Mouse (Mus musculus) T-cell, adult 2 months (primary cell): Measurements from ENCODE around the gene Nfkb2.

ENCODE experiments used
- DNase-seq: peaks from one replicate; pipeline ENCODE4 v3.0.0; 2022; ENCODE audit warnings: low spot score

Gene Nfkb2

DNA sequence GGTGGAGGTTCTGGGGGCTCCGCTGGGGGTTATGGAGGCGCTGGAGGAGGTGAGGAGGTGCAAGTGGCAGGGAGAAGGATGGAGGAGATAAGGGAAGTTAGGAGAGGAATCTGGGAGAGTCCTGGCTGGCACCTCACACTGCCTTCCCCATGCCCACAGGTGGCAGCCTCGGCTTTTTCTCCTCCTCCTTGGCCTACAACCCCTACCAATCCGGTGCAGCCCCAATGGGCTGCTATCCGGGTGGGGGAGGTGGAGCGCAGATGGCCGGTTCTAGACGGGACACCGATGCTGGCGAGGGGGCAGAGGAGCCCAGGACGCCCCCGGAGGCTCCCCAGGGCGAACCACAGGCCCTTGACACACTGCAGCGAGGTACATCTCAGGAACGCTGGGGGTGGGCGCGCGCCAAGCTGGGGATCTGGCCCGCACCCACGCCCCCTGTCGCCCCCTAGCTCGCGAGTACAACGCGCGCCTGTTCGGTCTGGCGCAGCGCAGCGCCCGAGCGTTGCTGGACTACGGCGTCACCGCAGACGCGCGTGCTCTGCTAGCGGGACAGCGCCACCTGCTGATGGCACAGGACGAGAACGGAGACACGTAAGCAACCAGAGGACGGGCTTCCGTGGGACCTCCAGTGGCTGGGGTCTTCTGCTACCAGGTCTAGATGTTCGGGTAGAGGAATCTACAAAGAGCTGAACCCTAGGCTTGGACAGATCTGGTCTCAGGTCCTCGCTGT is 4.8 kb downstream of the Nfkb2 start:
- peak; percentile 73 for DNase-seq

DNA sequence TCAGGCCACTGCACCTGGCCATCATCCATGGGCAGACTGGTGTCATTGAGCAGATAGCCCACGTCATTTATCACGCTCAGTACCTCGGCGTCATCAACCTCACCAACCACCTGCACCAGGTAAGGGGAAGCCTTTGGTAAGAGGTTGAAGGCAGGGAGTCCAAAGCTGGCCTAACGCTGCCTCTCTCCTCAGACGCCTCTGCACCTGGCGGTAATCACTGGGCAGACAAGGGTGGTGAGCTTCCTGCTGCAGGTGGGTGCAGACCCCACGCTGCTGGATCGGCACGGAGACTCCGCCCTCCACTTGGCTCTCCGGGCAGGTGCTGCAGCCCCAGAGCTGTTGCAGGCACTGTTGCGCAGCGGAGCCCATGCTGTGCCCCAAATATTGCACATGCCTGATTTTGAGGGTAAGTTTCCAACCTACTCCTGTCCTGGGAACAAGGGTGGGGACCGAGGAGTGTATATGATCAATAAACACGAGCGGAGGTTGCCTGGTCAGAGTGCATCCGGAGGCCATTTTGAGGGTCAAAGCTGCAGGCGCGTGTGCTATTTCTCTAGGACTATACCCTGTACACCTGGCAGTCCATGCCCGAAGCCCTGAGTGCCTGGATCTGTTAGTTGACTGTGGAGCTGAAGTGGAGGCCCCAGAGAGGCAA is 5.7 kb downstream of the Nfkb2 start:
- no peak for DNase-seq

DNA sequence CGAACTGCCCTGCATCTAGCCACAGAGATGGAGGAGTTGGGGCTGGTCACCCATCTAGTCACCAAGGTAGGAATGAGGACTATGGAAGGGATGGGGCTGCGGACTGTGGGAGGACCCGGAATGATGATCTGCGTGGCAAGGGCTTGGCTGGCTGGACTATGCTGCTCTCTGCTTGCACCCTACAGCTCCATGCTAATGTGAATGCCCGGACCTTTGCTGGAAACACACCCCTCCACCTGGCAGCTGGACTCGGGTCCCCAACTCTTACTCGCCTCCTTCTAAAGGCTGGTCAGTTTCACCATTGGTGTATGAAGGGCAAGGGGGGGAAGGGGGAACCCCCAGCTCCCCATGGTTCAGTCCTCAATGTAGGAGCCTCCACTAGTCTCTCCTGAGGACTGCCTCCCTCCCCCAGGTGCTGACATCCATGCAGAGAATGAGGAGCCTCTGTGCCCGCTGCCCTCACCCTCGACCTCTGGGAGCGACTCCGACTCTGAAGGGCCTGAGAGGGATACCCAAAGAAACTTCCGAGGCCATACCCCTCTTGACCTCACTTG is 6.3 kb downstream of the Nfkb2 start:
- no peak for DNase-seq

DNA sequence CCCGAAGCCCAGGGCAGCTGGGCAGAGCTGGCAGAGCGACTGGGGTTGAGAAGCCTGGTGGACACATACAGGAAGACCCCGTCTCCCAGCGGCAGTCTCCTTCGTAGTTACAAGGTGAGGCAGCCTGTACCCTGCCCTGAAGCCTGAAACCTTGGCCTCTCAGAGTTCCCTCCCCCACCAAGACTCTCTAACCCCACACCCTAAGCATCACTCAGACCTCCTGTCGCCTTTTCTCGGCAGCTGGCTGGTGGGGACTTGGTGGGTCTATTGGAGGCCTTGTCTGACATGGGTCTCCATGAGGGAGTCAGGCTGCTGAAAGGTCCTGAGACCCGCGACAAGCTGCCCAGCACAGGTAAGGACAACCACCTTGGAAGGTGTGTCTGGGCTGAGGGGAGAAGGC is 7.2 kb downstream of the Nfkb2 start:
- DNase-seq: no peak

DNA sequence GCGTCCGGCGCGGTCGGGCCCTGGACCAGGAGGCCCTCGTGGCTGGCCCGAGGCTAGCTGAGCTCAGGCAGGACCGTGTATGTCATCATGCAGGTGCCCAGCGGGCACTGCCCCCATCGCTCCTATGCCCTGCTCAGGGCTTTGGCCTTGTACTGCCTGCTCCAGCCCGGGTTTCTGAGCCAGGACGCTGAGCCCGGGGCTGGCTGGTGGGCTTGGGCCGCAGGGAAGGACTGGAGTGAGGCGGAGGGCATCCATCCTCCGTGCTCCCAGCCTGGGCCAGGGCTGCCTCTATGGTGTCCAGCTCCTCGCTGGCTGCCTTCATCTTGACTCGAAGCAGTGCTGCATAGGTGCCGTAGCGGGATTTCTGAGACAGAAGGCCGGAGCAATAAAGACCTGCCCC is 8.4 kb downstream of the Nfkb2 start:
- no peak for DNase-seq

DNA sequence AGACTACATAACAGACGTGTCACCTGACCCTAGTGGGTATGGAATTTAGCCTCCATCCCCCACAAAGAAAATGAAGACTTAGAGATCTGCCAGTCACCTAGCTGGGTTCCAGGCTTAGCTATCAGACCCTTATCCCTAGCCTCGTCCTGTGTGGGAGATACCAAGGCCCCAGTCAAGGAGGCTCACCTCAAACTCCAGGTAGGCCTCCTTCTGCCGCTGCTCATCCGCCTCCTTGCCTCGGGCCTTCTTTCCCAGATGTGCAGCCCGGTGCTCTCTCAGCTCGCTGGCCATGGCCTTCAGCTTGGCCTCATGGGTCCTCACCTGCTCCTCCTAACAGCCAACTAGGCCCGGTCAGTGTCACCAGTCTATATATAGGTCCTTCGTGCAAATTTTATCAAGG is 9.0 kb downstream of the Nfkb2 start:
- no peak for DNase-seq

DNA sequence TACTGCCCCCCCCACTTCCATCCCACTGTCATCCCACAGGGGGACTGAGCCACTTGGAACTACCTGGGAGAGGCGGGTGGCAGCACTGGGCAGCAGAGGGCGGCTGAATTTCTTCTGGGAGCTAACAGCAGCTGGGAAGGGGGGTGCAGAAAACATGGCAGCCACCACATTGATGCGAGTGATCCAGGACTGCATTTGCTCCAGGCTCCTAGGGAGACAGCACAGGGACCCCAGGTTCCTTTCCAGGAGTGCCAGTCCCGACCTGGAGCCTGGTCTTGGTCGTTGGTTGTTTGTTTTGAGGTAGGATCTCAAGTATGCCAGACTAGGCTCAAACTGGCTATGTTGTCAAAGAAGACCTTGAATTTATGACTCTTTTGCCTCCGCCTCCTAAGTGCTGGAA is 9.5 kb downstream of the Nfkb2 start:
- DNase-seq: no peak

DNA sequence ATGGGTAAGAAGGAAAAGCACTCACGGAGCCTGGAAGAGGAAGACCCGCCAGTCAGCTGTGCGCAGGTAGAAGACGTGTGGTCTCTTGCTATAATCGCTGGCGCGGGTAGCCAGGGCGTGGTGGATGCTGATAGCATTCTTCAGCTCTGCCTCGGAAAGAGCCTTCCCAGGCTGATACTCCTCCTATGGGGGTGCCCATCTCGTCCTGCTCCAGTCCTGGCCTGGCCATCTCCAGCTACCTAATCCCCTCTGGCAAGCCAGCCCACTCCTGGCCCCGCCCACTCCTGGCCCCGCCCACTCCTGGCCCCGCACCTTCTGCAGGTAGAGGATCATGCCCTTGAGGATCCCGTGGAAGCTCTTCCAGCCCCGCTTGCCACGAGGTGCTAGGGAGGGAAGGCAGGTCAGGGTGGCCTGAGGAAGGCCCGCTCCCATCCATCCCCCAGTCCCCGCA is 10.1 kb downstream of the Nfkb2 start:
- no peak for DNase-seq

DNA sequence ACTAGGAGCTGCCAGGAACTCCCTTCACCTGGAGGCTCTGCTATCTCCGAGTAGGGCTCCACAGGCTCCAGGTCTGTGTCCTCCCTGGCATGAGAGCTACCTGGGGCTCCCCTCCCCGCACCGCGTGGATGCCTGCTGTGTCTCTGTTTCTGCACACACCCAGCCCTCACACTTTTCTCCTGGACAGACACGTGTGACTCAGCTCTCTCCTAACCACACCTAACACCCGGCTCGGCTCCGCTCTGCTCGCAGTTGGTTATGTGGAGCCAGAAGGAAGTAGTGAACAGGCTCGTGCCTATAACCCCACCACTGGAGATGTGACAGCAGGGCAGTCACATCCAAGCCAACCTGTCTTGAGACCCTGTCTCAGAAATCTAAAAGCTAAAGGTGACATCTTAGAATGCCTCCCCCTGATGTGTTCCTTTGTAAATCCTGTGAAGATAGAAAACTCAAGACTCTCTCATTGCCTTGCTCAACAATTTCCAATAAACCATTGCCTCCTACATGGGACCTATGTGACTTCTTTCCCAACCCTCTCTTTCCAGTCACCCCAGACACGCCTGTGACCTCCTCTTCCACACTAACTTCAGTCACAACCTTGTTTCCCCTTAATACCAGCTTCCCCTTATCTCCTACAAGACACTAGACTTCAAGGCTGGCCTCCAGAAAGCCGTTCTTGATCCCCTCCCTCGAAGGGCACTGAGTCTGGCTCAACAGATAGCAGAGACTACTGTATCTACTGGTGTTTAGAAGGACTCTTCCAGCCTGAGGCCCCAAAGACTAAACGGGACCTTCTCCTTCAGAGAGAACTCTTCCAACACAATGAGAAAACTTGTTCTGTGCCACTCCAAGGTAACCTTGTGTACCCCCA is 11.0 kb downstream of the Nfkb2 start:
- no peak for DNase-seq

DNA sequence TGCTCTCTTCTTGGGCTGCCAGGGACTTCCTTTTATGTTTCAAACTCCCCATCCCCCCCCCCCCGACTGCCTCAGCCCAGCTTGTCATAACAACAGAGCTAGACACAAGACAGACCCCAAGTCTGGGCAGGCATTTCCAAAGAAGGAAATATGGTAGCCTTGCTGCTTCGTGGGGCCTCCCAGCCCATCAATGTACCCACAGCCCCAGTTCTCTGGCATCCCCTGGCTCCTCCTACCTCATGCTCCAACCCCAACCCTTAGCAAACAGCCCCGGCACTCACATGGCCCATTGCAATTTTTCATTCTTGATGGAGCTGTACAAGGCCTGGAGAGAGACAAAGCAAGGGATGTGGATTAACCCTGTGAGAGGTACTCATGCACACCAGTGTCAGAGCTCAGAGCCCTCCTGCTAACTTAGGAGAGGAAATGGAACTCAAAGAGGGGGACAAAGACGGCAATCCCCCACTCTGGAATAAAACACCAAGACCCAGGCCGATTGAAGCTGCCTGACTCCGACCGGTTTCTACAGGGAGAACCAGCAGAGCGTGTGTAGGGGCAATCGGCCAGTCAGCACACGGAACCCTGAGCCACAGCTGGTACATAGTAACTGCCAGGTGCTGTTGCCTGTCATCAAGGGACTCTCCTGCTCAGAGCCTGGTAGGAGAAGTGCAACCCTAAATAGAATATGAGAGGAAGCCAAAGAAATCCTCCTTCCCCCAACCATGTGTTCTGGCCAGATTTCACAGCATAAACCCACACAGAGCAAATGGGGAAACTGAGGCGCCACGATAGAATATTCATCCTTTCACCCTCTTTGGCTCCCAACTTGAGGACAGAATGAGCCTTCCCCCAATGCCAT is 11.9 kb downstream of the Nfkb2 start:
- no peak for DNase-seq

DNA sequence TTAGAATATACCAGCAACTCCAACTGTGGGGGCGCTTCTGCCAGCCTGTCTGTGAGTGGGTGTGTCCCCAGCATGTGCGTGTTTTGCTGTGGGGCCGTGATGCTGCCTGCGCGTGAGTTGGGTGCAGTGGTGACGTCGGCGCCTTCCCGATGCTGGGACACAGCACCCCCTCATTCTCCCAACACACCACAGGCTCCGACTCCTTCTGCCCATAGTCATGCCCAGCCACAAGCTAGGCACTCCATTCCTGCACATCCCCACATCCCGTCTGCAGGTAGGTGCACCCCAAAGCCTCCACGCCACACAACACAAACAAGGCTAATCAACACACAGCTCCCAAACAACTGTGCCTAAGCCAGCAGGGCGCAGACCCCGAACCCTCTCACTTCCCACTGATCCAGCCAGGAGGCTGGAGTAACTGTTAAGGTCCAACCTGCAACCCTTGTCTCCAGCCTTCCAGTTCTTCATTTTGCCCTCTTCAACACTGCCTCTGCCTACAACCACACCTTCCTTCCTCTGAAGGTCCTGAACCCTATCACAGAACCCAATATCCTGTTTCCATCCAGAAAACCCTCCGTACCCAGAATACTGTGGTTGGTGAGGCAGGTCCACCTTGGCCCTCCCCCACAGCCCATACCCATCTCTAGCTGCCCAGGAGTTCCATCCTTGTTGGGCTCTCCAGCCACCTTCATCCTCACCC is 12.9 kb downstream of the Nfkb2 start:
- DNase-seq: no peak

DNA sequence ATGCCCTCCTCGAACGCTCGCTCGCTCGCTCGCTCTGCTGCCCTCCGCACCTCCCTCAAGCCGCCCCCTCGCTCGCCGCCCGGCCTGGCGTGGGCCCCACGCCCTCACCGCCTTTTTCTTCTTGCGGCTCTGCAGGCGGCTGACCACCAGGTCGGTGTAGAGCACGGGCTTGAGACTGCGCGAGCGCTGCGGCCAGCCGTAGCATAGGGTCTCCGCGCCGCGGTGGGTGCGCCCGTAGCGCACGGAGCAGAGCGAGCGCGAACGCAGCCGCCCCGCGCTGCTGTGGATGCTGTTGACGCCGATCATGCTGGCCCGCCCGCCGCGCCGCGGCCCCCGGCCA is 13.4 kb downstream of the Nfkb2 start:
- DNase-seq: no peak

DNA sequence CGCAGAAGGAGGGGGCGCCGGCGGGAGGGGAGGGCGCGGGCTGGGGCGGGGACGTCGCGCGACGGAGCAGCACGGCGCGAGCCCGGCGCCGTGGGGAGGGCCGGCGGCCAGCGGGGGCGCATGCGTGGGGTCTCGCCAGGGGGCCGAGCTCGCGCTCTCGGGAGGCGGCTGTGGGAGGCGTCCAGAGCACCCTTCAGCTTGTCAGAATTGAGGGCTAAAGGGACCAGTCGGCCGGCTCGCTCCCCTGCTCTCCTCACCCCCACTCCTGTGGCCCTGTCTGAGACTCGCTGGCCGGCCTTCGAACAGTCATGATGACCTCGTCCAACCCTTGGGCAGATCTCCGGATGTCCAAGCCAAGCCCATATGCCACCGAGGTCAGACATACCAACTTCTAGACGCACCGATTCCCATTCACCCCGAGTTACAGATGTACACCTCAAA is 13.9 kb downstream of the Nfkb2 start:
- no peak for DNase-seq

DNA sequence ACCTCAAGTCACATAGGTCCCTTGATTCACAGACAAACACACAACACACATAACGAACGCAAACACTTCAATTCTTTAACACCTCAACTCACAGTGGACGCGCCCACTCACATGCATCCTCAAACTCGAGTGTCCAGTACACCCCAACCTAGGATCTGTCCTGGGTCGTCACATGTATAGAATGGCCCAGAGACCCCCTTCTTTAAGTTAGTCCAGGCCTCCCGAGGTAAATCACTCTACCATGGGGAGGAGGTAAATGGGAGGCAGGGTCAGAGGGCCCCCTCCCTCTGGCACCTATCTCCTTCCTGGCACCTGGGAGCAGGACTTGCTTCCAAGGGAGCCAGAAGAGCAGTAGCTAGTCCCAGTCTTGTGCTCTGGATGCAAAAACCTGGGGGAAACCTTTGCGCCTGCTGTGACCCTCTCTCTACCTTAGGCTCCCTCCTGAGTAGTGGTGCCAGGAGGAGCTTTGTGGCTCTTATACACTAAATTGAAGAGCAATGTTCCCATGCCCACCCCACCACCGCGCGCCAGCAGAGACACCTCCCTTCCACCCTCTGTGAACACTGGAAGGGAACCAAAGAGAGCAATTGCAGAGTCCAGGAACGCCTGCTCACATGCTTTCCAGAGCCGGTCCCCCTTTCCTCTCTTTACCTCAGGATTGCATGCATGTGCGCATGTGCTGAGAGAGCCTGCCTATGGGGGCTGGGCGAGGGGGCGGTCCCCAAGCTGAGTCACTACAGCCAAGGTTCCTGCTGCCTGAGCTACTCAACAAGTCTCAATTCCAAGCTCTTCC is 14.7 kb downstream of the Nfkb2 start:
- no peak for DNase-seq

DNA sequence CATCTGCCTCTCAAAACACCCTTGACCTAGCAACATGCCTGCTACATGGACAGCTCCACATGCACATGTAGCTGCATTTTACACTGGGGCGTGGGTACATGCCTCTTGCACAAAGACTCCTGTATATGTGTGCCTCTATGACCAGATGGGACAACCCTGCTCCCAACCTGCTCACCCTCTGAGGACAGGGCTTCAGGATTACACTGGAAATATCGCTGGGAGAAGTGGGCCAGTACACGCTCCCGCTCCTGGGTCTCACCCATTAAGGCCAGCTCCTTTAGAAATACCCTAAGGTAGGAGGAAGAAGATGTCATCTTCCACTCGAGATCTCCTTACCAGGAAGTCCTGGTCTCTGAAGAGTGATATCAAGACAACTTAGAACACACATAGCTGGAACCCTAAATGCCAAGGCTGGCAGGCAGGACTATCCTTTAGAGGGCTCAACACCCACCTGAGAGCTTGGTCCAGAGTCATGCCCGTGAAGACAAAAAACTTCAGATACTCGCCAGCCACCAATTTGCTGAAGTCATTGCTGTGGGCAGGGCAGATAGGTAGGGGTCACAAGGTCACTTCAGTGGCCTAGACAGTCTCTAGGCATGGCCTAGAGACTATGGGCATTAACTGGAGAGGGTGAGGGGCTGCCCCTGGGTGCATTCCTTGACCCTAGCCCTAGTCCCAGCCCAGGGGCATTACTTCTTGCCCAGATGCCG is 16.1 kb downstream of the Nfkb2 start:
- DNase-seq: no peak

DNA sequence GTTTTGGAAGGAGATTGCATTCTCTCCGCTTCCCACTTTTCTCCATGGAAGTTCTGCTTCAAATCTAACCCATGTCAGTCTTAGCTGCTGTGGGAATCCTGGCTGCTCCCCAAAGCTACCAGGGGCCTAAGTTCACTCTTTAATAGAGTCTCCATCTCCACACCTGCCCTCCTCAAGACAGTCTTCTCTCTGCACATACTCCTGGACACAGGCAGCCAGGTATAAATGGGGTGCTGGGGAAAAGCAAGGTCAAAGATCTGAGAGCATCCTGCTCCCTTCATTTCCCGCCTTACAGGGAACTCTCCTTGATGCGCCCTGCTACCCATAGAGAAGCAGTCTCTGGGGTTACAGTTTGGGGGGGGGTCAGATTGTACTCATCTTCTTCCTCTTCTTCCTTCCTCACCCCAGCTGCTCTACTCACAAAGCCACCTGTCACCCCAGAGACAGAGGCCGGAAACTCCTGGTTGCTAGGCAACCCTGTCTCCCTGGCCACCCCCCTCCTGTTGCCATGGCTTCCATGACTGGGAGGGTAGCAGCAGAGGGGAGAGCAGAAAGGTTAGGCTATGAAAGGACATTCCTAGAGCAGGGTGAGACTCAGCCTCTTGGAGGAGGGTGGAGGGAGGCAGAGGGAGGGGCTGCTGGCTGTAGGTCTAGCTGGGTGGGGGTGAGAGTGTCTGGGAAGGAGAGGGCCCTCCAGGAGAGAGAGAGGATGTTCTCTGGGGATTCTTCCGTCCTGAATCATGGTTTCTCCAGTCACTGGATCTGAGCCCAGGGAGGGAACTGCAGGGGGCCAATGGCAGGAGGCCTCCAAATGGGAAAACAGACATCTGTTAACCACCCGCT is 17.2 kb downstream of the Nfkb2 start:
- peak; percentile 49 for DNase-seq

DNA sequence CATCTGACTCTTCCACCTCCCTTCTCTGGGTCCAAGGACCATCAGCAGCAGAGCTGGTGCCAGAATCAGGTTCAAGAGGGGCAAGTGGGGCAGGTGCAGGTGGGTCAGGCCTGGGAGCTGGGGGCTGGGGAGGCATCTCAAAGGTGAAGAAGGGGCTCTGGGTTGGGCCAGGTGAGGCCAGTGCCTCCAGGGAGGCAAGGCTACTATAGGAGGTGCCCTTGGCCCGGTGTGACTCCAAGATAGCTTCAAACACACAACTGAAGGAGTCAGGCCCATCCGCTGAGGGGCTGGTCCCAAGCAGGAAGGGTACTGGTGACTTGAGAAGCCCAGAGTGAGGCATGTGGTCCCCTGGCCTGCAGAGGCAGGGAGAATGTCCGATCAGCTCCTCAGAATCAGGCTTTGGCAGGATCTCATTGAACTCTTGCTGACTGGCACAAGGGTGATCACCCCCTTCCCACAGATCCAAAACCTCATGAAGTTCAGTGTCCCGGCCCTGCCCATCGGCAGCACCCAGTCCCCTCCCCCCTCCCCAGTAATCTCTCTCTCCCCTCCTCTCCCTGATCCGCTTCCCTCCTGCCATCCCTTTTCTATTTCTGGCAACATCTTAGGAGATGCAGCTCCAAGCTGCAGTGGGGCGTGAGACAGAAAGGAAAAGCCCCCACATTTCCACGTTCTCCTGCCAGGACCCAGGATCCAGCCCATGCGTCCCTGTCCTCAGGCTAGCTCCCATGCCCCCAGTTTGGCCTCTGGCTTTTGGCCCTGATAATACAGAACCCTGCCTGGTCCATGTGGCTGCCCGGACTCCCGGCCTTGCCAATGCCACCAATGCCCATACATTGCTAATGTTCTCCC is 18.2 kb downstream of the Nfkb2 start:
- DNase-seq: no peak
